Mouse (Mus musculus) forebrain, embryonic 16.5 days (tissue): ENCODE data around the gene Capn2. TPM values are rescaled to one million over a fixed set of nuclear protein-coding genes. Genes with fewer than 3 reads are reported as not detected.
A peak's percentile ranks its signal among the peaks of the same experiment; 100 is the strongest.

Source experiments
- ATAC-seq: fragments of 200-750 bp; cut with Nextera tagmentation; 2 replicates; pipeline ENCODE4 v1.8.0; 2017; ENCODE audit warnings: mild to moderate bottlenecking, moderate library complexity
- H3K27ac ChIP-seq: fragments of 300-500 bp; sonication (generic); 2 replicates; pipeline ENCODE4 v1.5.1; 2014; ENCODE audit warnings: low read length, control low read depth
- H3K27me3 ChIP-seq: fragments of 300-500 bp; sonication (generic); replicated peaks from 2 replicates; pipeline ENCODE4 v1.6.1; 2014; ENCODE audit warnings: low read length; ENCODE audit not compliant: control insufficient read depth, insufficient read depth
- H3K36me3 ChIP-seq: fragments of 300-500 bp; sonication (generic); 2 replicates; pipeline ENCODE4 v1.6.1; 2014; ENCODE audit not compliant: control insufficient read depth, insufficient read depth
- H3K4me1 ChIP-seq: fragments of 300-500 bp; sonication (generic); replicated peaks from 2 replicates; pipeline ENCODE4 v1.6.1; 2014; ENCODE audit warnings: low read length; ENCODE audit not compliant: control insufficient read depth, insufficient read depth
- H3K4me2 ChIP-seq: fragments of 300-500 bp; sonication (generic); 2 replicates; pipeline ENCODE4 v1.6.1; 2014; ENCODE audit warnings: mild to moderate bottlenecking, low read length, control low read depth
- H3K4me3 ChIP-seq: fragments of 300-500 bp; sonication (generic); replicated peaks from 2 replicates; pipeline ENCODE4 v1.5.1; 2014; ENCODE audit warnings: mild to moderate bottlenecking, low read length, control low read depth
- H3K9ac ChIP-seq: fragments of 300-500 bp; sonication (generic); replicated peaks from 2 replicates; pipeline ENCODE4 v1.6.1; 2014; ENCODE audit warnings: low read depth, low read length, control low read depth
- H3K9me3 ChIP-seq: fragments of 300-500 bp; sonication (generic); 2 replicates; pipeline ENCODE4 v1.6.1; 2016; ENCODE audit warnings: low read length; ENCODE audit not compliant: control insufficient read depth
- WGBS: fragments of 180-500 bp; shearing (Covaris S2); extraction: QIAGEN DNeasy Blood & Tissue Kit; methylation state at CpG from one replicate; pipeline ENCODE4 v1.1.7; 2014; 5-methylcytosine and 5-hydroxymethylcytosine counted together
- polyA plus RNA-seq: library from polyadenylated mRNA; unstranded; fragments of >200 nt; fragmentation: Nextera tagmentation; extraction: Ambion mirVana; gene quantifications from 2 replicates; pipeline ENCODE4 v1.2.1, GENCODE M21; 2015

The Capn2 gene
- polyA plus RNA-seq, 1 experiment from 2014 or later, result 70.3 TPM

GRCm38 (mm10) chr1:182518811-182519210 is 1.4 kb upstream of the Capn2 start:
- no peak overlapping the region for H3K9ac ChIP-seq
- H3K27me3 ChIP-seq, result 0 out of 2 replicates have a peak, but pooled peaks cover 2% of the 10 kb centered on the region
- no peak overlapping the region for H3K4me2 ChIP-seq
- H3K9me3 ChIP-seq, result no peaks in the 10 kb centered on the region
- H3K4me3 ChIP-seq, result no peak overlapping the region
- no peaks in the 10 kb centered on the region for H3K36me3 ChIP-seq
- no peak for ATAC-seq
- peaks cover 23% of the 10 kb centered on the region for H3K4me1 ChIP-seq
- no peak overlapping the region for H3K27ac ChIP-seq
- WGBS, result 87% methylated on average over 6 of the region's 6 CpGs

DNA sequence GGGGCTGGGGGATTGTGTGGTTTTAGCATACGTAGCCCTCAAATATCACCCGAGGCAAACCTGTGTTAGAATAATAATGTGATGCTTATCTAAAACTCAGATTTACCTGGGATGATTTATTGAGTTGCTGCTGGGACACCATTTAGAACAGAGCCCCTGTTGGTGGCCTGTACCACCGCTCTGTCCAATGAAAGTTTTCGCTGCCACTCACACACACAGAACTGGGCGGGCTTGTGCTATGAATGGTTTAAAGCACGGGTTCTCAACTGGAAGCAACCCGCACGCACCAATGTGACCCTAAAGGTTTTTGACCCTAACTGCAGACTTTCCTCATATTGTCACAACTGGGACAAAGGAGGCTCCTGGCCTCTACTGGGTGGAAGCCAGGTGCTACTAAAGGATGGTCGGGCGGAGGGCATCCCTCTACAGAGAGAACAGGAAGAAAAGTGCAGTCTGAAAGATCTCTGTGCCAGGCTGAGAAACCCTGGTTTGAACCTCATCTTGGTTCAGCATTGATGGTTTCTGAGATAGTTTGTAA is 804 bp upstream of the Capn2 start:
- H3K4me3 ChIP-seq, result no peak overlapping the region
- H3K27ac ChIP-seq, result no peak overlapping the region
- ATAC-seq, result no peak
- 52% methylated on average over 10 of the region's 10 CpGs for whole genome bisulfite sequencing
- no peak overlapping the region for H3K9ac ChIP-seq
- no peak overlapping the region for H3K4me2 ChIP-seq
- no peaks in the 10 kb centered on the region for H3K36me3 ChIP-seq
- H3K9me3 ChIP-seq, result no peaks in the 10 kb centered on the region
- 0 out of 2 replicates have a peak, but pooled peaks cover 2% of the 10 kb centered on the region for H3K27me3 ChIP-seq
- H3K4me1 ChIP-seq, result peaks cover 23% of the 10 kb centered on the region

DNA sequence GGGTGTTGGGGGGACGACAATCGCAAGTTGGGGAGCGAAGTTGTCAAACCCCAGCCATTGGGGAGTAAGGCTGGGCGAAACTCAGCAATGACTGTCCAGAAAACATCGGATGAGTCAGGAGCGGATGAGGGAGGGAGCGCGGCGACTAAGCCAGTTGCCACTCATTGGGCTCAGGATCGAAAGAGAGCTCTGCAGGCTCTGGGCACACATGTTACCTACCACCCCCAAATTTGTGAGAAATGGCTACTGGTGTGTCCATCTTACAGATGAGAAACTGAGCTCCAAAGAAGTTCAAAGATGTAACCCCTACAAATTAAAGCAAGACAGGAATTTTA is 236 bp upstream of the Capn2 start:
- under 1% methylated on average over 10 of the region's 10 CpGs for WGBS
- Histone ChIP-seq H3K27me3 (0 out of 2 replicates have a peak, but pooled peaks cover 2% of the 10 kb centered on the region), H3K4me3 (peak overlapping the region; percentile 64), H3K9me3 (no peaks in the 10 kb centered on the region), H3K36me3 (no peaks in the 10 kb centered on the region), H3K4me1 (peaks cover 23% of the 10 kb centered on the region), H3K27ac (no peak overlapping the region), H3K9ac (peak overlapping the region; percentile 90), H3K4me2 (peak overlapping the region; percentile 81)
- peak; percentile 34; the same call in 1 of the 2 replicates for ATAC-seq

GRCm38 (mm10) chr1:182514803-182515590 is 2.4 kb downstream of the Capn2 start:
- 86% methylated on average over 10 of the region's 10 CpGs for WGBS
- 0 out of 2 replicates have a peak, but pooled peaks cover 2% of the 10 kb centered on the region for H3K27me3 ChIP-seq
- ATAC-seq, result no peak

DNA sequence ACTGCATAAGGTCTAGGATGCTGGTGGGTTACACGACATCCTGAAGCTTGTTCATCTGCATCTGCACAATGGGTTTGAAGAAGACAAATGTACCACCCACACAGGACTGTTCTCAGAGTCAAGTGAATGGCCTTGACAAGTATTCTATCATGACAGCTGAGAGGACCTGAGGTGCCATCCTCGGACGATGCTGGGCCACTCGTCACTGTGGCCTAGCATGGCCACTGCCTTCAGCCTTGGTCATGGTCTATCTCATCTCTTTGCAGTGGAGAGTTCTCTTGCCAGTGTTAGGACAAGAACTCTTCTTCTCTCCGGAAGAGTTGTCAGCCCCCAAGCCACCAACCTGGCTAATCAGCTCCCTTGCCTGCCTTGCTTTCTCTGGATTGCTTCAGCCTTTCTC is 3.7 kb downstream of the Capn2 start:
- ATAC-seq, result no peak

More at GRCm38 (mm10) chr1:182514803-182515590, 2.4 kb downstream of the Capn2 start:
- peaks cover 7% of the 10 kb centered on the region for H3K36me3 ChIP-seq
- H3K4me3 ChIP-seq, result no peak overlapping the region
- H3K27ac ChIP-seq, result no peak overlapping the region
- H3K9me3 ChIP-seq, result no peaks in the 10 kb centered on the region
- H3K4me1 ChIP-seq, result peaks cover 21% of the 10 kb centered on the region
- no peak overlapping the region for H3K9ac ChIP-seq
- H3K4me2 ChIP-seq, result no peak overlapping the region

DNA sequence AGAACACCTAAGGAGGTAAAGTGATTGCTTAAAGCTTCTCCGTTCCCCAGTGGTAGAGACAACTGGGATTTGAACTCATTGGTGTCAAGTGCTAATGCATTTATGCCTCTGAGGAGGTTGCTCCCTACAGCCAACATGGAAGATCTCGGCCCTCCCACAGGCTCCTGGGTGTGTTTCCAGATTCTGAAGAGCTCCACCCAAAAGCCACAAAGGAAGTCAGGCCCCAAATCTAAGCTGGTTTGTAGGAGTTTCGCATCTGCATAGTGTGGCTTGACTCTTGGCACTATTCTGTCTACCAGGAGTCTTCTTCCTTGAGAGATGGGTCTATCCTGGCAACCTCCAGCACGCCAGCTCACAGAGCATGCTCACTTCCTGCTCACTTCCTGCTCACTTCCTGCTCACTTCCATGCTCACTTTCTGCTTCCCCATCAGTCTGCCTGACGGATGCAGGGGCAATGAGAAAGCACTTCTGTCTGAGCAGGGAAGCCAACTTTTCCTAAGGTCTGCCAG is 4.5 kb downstream of the Capn2 start:
- WGBS, result 91% methylated on average over 5 of the region's 5 CpGs

More for the DNA sequence above, 3.7 kb downstream of the Capn2 start:
- H3K9ac ChIP-seq, result no peak overlapping the region
- H3K4me2 ChIP-seq, result no peak overlapping the region
- 91% methylated on average over 5 of the region's 5 CpGs for WGBS
- 0 out of 2 replicates have a peak, but pooled peaks cover 2% of the 10 kb centered on the region for H3K27me3 ChIP-seq
- no peak overlapping the region for H3K27ac ChIP-seq
- H3K4me3 ChIP-seq, result no peak overlapping the region
- H3K4me1 ChIP-seq, result peaks cover 21% of the 10 kb centered on the region
- H3K9me3 ChIP-seq, result no peaks in the 10 kb centered on the region
- peaks cover 7% of the 10 kb centered on the region for H3K36me3 ChIP-seq

DNA sequence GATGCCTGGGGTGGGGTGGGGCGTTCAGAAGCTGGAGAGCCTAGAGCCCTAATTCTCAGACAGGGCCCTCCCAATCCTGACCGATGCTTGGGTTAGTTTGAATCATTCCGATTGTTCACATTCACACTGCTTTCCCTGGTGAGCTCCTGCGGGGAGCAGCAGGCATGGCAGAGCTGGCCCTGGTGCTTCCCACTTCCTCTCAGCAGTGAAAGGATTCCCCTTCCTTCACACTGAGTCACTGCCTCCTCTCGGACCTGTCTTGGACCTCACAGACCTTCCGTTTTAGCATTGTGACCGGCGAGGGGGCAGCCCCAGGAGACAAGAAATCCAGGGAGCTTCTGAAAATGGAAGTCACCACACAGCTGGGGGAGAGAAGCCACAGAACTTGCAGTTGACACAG is 5.6 kb downstream of the Capn2 start:
- ATAC-seq, result no peak
- no peaks in the 10 kb centered on the region for H3K9me3 ChIP-seq

More for the DNA sequence above, 4.5 kb downstream of the Capn2 start:
- Histone ChIP-seq H3K4me1 (peaks cover 19% of the 10 kb centered on the region), H3K27ac (no peak overlapping the region), H3K4me3 (no peak overlapping the region), H3K9ac (no peak overlapping the region), H3K4me2 (no peak overlapping the region), H3K9me3 (no peaks in the 10 kb centered on the region), H3K36me3 (peaks cover 7% of the 10 kb centered on the region), H3K27me3 (no peaks in the 10 kb centered on the region)
- no peak for ATAC-seq

DNA sequence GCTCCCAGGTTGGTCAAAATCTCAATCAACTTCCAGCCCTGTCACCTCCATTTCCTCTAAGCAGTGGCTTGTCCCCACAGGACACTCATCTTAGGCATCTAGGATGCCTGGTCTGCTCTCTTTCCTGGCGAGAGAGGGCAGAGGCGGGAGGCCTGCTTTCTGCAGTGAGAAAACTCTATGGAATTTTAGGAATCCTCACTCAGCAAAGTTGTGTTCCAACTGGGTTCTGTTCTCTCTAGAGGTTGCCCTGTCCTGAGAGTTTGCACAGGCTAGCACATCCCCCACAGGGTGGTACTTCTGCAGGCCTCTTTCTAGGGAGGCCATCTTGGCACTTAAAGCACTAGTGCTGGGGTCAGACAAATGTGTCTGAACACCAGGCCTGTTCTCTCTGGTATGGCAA is 6.3 kb downstream of the Capn2 start:
- Histone ChIP-seq H3K9ac (no peak overlapping the region), H3K36me3 (peaks cover 7% of the 10 kb centered on the region), H3K27ac (no peak overlapping the region), H3K27me3 (no peaks in the 10 kb centered on the region), H3K9me3 (no peaks in the 10 kb centered on the region), H3K4me1 (peaks cover 8% of the 10 kb centered on the region), H3K4me2 (no peak overlapping the region), H3K4me3 (no peak overlapping the region)
- no peak for ATAC-seq
- 84% methylated on average over 2 of the region's 2 CpGs for WGBS

More for the DNA sequence above, 5.6 kb downstream of the Capn2 start:
- Histone ChIP-seq H3K4me3 (no peak overlapping the region), H3K4me1 (peaks cover 15% of the 10 kb centered on the region), H3K27me3 (no peaks in the 10 kb centered on the region), H3K36me3 (peaks cover 7% of the 10 kb centered on the region), H3K9ac (no peak overlapping the region), H3K4me2 (no peak overlapping the region), H3K27ac (no peak overlapping the region)
- 64% methylated on average over 8 of the region's 8 CpGs for WGBS

GRCm38 (mm10) chr1:182509110-182509797 is 8.2 kb downstream of the Capn2 start:
- no peak for ATAC-seq
- Histone ChIP-seq H3K4me3 (no peak overlapping the region), H3K27me3 (no peaks in the 10 kb centered on the region), H3K4me1 (peaks cover 5% of the 10 kb centered on the region), H3K9ac (no peak overlapping the region), H3K4me2 (no peak overlapping the region), H3K36me3 (peaks cover 7% of the 10 kb centered on the region), H3K9me3 (no peaks in the 10 kb centered on the region), H3K27ac (no peak overlapping the region)
- 82% methylated on average over 10 of the region's 10 CpGs for WGBS
